Mouse (Mus musculus): ENCODE measurements around the gene Crip1.

DNA sequence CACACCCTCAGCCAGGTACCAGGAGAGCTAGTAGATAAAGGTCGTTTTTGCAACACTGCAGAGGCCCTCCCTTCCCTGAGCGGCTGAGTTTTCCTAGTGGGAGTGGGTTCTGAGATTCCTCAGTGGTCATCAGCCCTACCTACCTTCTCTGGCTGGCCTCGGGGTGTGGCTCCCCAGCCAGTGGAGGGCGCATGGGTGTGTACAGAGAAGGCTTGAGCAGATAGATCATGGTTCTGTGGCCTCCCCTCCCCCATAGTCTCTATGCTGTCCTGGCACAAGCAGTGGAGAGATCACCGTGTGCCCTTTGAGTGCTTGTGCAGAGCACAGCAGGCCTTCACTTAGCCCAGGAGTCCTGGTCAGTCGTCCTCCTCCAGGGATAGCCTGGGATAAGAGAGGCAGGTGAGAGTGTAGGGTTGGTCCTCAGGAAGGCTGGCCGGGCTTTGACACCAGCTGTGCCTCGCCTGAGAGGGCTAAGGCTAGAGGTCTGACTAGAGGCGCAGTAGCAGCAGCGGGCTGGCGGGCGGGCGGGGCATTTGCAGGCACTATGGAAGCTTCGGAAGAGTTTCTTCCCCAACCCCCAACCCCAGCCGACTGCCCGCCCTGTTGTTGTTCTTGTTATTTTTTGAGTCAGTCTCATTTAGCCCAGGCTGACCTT, 2.4 kb downstream of the Crip1 start:
- TF ChIP-seq POLR2A (IDR thresholded peaks at IDR 0.05; ENCODE audit: borderline replicate concordance, extremely low read depth, insufficient read depth, insufficient read length, poor library complexity, severe bottlenecking): no peak
- no peak for TF ChIP-seq CTCF (IDR thresholded peaks at IDR 0.05; ENCODE audit: borderline replicate concordance, extremely low read depth, insufficient read depth, insufficient read length)

All from brain, embryonic 14.5 days (tissue).